Mouse (Mus musculus): ENCODE results near the gene Tmprss9.

Tmprss9 gene

GRCm38 (mm10) chr10:80887181-80887580 lies 15.5 kb downstream of the Tmprss9 start:
- DNase-seq (ENCODE audit: low spot score in 2 of 2) = no peak

GRCm38 (mm10) chr10:80895100-80895499 lies 23.5 kb downstream of the Tmprss9 start:
- no peak for DNase-seq (ENCODE audit: low spot score in 2 of 2)

DNA sequence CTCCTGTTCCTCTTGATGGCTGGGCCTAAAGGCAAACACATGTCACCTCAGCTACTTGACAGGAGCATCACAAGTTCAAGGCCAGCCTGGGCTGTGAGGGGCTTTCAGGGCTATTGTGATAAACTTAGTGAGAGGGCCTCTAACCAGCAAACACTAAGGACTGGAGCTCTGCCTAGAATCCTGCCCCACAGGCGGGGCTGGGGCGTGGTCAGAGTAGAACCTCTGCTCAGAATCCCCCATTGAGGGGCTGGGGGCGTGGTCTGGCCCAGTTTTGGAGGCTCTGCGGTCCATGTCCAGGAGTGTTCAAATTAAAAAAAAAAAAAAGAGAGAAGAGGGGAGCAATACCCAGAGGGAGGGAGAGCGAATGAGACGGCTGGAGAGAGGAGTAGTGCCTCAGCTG lies 24.0 kb downstream of the Tmprss9 start:
- no peak for DNase-seq (ENCODE audit: low spot score in 2 of 2)

- DNase-seq (ENCODE audit: low spot score in 2 of 2) = no peak
Observed at GRCm38 (mm10) chr10:80896581-80897485, 25.2 kb downstream of the Tmprss9 start.

GRCm38 (mm10) chr10:80897861-80898510 lies 26.3 kb downstream of the Tmprss9 start:
- no peak for DNase-seq (ENCODE audit: low spot score in 2 of 2)

GRCm38 (mm10) chr10:80899074-80899473 lies 27.4 kb downstream of the Tmprss9 start:
- DNase-seq (ENCODE audit: low spot score in 2 of 2) = no peak

GRCm38 (mm10) chr10:80899591-80900317 lies 28.1 kb downstream of the Tmprss9 start:
- DNase-seq (ENCODE audit: low spot score in 2 of 2) = no peak

DNA sequence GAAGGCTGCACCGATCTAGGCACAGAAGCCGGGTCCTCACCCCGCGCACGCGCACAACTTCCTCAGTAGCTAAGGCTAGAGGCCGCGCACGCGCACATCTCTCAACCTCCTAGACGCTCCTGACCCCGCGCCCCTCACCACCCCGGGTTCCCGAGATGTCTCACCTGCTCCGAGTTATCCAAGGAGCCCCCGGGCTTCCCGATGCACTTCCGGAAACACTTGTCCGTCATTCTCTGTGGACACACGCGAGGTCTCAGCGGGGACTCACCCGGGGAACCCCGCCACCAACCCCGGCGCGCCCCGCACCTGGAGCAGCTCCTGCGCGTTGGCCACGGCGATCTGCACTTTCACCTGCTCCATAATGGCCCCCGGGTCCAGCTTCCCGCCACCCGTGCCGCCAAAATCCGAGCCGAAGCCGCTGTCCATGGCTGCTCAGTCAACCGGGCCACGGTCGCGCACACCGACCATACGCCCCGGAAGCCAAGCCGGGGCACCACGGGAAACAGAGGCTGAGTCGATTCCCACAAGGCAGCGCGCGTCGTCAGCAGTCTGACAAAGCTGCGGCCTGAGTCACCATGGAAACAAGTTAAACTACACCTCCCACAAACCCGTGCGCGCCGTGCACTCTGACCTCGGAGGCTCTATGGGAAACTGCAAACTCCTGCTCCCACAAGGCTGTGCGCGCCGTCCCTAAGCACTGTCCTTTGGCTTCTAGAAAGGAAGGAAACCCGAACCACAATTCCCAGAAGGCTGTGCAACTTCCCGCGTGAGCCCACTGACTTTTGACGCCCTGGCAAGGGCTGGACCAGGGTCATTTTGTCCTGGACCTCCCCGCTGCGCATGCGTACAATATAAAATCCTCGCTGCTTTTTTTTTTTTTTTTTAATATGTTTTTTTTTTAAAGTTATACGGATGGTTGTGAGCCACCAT lies 28.9 kb downstream of the Tmprss9 start, which contains the start of gene Timm13:
Gene Timm13, minus strand, starts transcription at position 652 of the 930 bp plus-strand sequence.
- peak; percentile 99 for DNase-seq (ENCODE audit: low spot score in 2 of 2)

- DNase-seq (ENCODE audit: low spot score in 2 of 2) = no peak
Observed at GRCm38 (mm10) chr10:80901409-80902272, 30.0 kb downstream of the Tmprss9 start.

GRCm38 (mm10) chr10:80902273-80902940 lies 30.8 kb downstream of the Tmprss9 start:
- DNase-seq (ENCODE audit: low spot score in 2 of 2) = no peak

- DNase-seq (ENCODE audit: low spot score in 2 of 2) = no peak
Observed at GRCm38 (mm10) chr10:80903282-80903681, 31.6 kb downstream of the Tmprss9 start.

DNA sequence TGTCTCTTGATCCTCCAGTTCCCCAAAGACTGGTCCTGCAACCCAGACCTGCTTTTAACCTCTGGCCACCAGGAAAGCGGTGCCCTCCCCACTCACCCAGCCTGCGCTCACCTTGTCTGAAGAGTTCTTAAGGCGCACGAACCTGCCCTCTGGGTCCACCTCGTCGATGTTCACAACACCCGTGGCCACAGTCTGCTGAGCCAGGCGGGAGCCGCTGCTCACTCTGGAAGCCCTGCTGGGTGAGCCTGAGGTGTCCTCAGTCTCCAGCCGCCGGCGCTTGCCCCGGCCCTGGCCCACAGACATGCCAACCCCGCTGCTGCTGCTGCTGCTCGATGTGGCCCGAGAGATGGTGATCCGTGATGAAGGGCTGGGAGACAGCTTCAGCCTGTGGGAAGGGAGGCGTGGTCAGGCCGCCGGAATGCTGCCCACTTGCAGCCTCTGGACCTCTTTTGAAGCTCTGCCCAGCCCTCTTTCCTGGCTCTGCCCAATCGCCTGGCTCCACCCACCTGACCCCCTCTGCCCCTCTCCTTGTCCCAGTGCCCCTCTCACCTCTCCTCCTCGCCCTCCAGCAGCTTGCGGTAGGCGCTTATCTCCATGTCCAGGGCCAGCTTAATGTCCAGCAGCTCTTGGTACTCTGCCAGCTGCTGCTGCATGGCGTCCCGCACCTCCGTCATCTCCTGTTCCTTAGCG lies 32.5 kb downstream of the Tmprss9 start:
- no peak for DNase-seq (ENCODE audit: low spot score in 2 of 2)

GRCm38 (mm10) chr10:80904709-80905108 lies 33.1 kb downstream of the Tmprss9 start:
- DNase-seq (ENCODE audit: low spot score in 2 of 2) = no peak

GRCm38 (mm10) chr10:80909375-80910162 lies 37.9 kb downstream of the Tmprss9 start:
- no peak for DNase-seq (ENCODE audit: low spot score in 2 of 2)

- no peak for DNase-seq (ENCODE audit: low spot score in 2 of 2)
Observed at GRCm38 (mm10) chr10:80911354-80911753, 39.7 kb downstream of the Tmprss9 start.

GRCm38 (mm10) chr10:80911891-80912290 lies 40.2 kb downstream of the Tmprss9 start:
- DNase-seq (ENCODE audit: low spot score in 2 of 2) = no peak

GRCm38 (mm10) chr10:80913364-80914011 lies 41.8 kb downstream of the Tmprss9 start:
- no peak for DNase-seq (ENCODE audit: low spot score in 2 of 2)

GRCm38 (mm10) chr10:80914253-80914656 lies 42.6 kb downstream of the Tmprss9 start:
- no peak for DNase-seq (ENCODE audit: low spot score in 2 of 2)

Data from spleen, postnatal 36 days (tissue).